Mouse (Mus musculus): ENCODE data around the gene 1700021F07Rik.

The 1700021F07Rik gene

GRCm38 (mm10) chr2:173522376-173522775 lies at the start of gene 1700021F07Rik:
Gene 1700021F07Rik (plus strand): TSS chr2:173522586.
- DNase-seq, result no peak

- no peak for DNase-seq
Measured at GRCm38 (mm10) chr2:173473233-173473632, 49.2 kb upstream of the 1700021F07Rik start.

GRCm38 (mm10) chr2:173479050-173479449 lies 43.3 kb upstream of the 1700021F07Rik start:
- no peak for DNase-seq

GRCm38 (mm10) chr2:173484486-173484885 lies 37.9 kb upstream of the 1700021F07Rik start:
- no peak for DNase-seq

GRCm38 (mm10) chr2:173499612-173500011 lies 22.8 kb upstream of the 1700021F07Rik start:
- no peak for DNase-seq

GRCm38 (mm10) chr2:173513977-173514376 lies 8.4 kb upstream of the 1700021F07Rik start:
- no peak for DNase-seq

GRCm38 (mm10) chr2:173515186-173515585 lies 7.2 kb upstream of the 1700021F07Rik start:
- no peak for DNase-seq

GRCm38 (mm10) chr2:173516150-173516855 lies 6.1 kb upstream of the 1700021F07Rik start:
- DNase-seq, result no peak

- no peak for DNase-seq
Measured at GRCm38 (mm10) chr2:173528493-173528892, 6.1 kb downstream of the 1700021F07Rik start.

- no peak for DNase-seq
Measured at GRCm38 (mm10) chr2:173532711-173533462, 10.5 kb downstream of the 1700021F07Rik start.

- no peak for DNase-seq
Measured at GRCm38 (mm10) chr2:173534581-173534980, 12.2 kb downstream of the 1700021F07Rik start.

- no peak for DNase-seq
Measured at GRCm38 (mm10) chr2:173535390-173535789, 13.0 kb downstream of the 1700021F07Rik start.

GRCm38 (mm10) chr2:173535886-173536285 lies 13.5 kb downstream of the 1700021F07Rik start:
- DNase-seq, result no peak

GRCm38 (mm10) chr2:173539781-173540180 lies 17.4 kb downstream of the 1700021F07Rik start:
- DNase-seq, result no peak

GRCm38 (mm10) chr2:173541748-173542147 lies 19.4 kb downstream of the 1700021F07Rik start:
- DNase-seq, result no peak

GRCm38 (mm10) chr2:173542716-173543115 lies 20.3 kb downstream of the 1700021F07Rik start:
- DNase-seq, result no peak

- peak; percentile 84 for DNase-seq
Measured at GRCm38 (mm10) chr2:173545992-173546703, 23.8 kb downstream of the 1700021F07Rik start.

- DNase-seq, result no peak
Measured at GRCm38 (mm10) chr2:173549236-173549635, 26.9 kb downstream of the 1700021F07Rik start.

- peak; percentile 52 for DNase-seq
Measured at GRCm38 (mm10) chr2:173550681-173551080, 28.3 kb downstream of the 1700021F07Rik start.

- peak; percentile 24 for DNase-seq
Measured at GRCm38 (mm10) chr2:173553863-173554262, 31.5 kb downstream of the 1700021F07Rik start.

- DNase-seq, result no peak
Measured at GRCm38 (mm10) chr2:173558754-173559396, 36.5 kb downstream of the 1700021F07Rik start.

- DNase-seq, result peak; percentile 72
Measured at GRCm38 (mm10) chr2:173561851-173562442, 39.6 kb downstream of the 1700021F07Rik start.

Data from lung, postnatal 10 days (tissue).